ENCODE assay signal across 20 mouse cellular contexts in the genomic region with DNA sequence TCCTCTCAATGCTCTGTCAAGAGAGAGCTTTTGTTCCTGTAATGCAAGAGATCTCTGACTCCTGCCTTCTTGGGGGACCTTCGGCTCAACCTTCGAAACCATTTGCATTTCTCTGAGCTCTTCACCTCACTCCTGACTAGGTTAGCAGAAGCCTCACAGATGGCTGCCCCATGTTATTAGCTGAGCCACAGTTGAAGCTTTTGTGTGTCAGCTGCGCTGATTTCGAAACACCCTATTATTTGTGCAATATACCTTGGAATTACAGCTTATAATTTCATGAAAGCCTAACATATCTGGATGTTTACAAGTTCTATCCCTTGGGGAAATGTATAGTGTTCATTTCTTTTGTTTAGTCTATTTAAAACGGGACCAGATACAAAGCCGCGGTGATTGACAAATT.
A peak's percentile ranks its signal among the peaks of the same experiment; 100 is the strongest.
DNase-seq lines count a peak whose midpoint lies in the region; ATAC-seq and TF ChIP-seq lines count a peak whose summit lies in the region.
"Had no signal": no experiment of that assay in that cellular context is flagged by ENCODE, and none has a peak within 500 bp of the region (broad histone marks: within the 10 kb centered on the region; RNA-seq: fewer than 3 reads in every experiment).

No protein-coding gene starts in this region.

- no peak overlapping the region for H3K4me3 ChIP-seq in forebrain, embryonic 14.5 days (ENCODE audit: low read depth, low read length)
- no peak overlapping the region for H3K4me3 ChIP-seq in forebrain, embryonic 13.5 days
- H3K4me3 ChIP-seq in layer of hippocampus, adult 2 months: no peak overlapping the region

- no peak overlapping the region for H3K4me2 ChIP-seq in forebrain, embryonic 14.5 days (ENCODE audit: low read length)
- no peak overlapping the region for H3K4me2 ChIP-seq in forebrain, embryonic 13.5 days

- H3K9me3 ChIP-seq in forebrain, embryonic 14.5 days (replicated peaks; ENCODE audit: control insufficient read depth, low read length): no peaks in the 10 kb centered on the region
- H3K9me3 ChIP-seq in forebrain, embryonic 13.5 days (replicated peaks): no peaks in the 10 kb centered on the region
- H3K9me3 ChIP-seq: G1E had no signal

- peak; percentile 40 for DNase-seq in forebrain, embryonic 14.5 days (ENCODE audit: low spot score)
- DNase-seq in layer of hippocampus, adult 2 months (ENCODE audit: low spot score in 2 of 2): no peak
- DNase-seq in layer of hippocampus, postnatal 36 days: no peak
- peak; percentile 61 for DNase-seq in brain, embryonic 14.5 days (ENCODE audit: low read depth)
- DNase-seq in natural killer cell, adult 2 months (ENCODE audit: low spot score in 2 of 2): no peak
- DNase-seq: adrenal gland, adult 8-10 months; adrenal gland, postnatal 10 days; adrenal gland, postnatal 14 days; adrenal gland, postnatal 25 days; adrenal gland, postnatal 36 days; B cell, adult 2 months; cerebellum, adult 11 months; cerebellum, adult 11-12 months; cerebellum, adult 18-20 months; cerebellum, adult 2 months had no signal

- H3K9ac ChIP-seq in forebrain, embryonic 14.5 days (ENCODE audit: low read length): no peak overlapping the region
- no peak overlapping the region for H3K9ac ChIP-seq in forebrain, embryonic 13.5 days

- TF ChIP-seq POLR2A in brain, embryonic 14.5 days (IDR thresholded peaks at IDR 0.05; ENCODE audit: borderline replicate concordance, extremely low read depth, insufficient read depth, insufficient read length, poor library complexity, severe bottlenecking): no peak

- no peaks in the 10 kb centered on the region for H3K27me3 ChIP-seq in forebrain, embryonic 14.5 days (replicated peaks; ENCODE audit: control insufficient read depth, insufficient read depth, low read length)
- H3K27me3 ChIP-seq in forebrain, embryonic 13.5 days: peaks cover 36% of the 10 kb centered on the region

- TF ChIP-seq CTCF in layer of hippocampus, adult 2 months (conservative IDR thresholded peaks at IDR 0.05): no peak
- TF ChIP-seq CTCF in brain, embryonic 14.5 days (IDR thresholded peaks at IDR 0.05; ENCODE audit: borderline replicate concordance, extremely low read depth, insufficient read depth, insufficient read length): no peak

- 53% methylated on average over 7 of the region's 7 CpGs for WGBS in forebrain, embryonic 14.5 days
- 59% methylated on average over 7 of the region's 7 CpGs for WGBS in forebrain, embryonic 13.5 days

- no peak overlapping the region for H3K27ac ChIP-seq in forebrain, embryonic 14.5 days (ENCODE audit: low read depth, low read length)
- H3K27ac ChIP-seq in forebrain, embryonic 13.5 days: no peak overlapping the region
- H3K27ac ChIP-seq in layer of hippocampus, adult 2 months: peak overlapping the region; percentile 49; the same call in 1 of the 2 replicates

- H3K4me1 ChIP-seq in forebrain, embryonic 14.5 days (ENCODE audit: control insufficient read depth, insufficient read depth, low read length): peaks cover 26% of the 10 kb centered on the region
- H3K4me1 ChIP-seq in forebrain, embryonic 13.5 days: peaks cover 42% of the 10 kb centered on the region

- no peak for ATAC-seq in forebrain, embryonic 14.5 days
- no peak for ATAC-seq in forebrain, embryonic 13.5 days
- ATAC-seq: activated CD4-positive, CD25-positive, alpha-beta regulatory T cell, adult 4 months; CD4-positive, CD25-positive, alpha-beta regulatory T cell, adult 4 months; Patski had no signal

- no peaks in the 10 kb centered on the region for H3K36me3 ChIP-seq in forebrain, embryonic 14.5 days (ENCODE audit: control insufficient read depth, insufficient read depth, low read length)
- no peaks in the 10 kb centered on the region for H3K36me3 ChIP-seq in forebrain, embryonic 13.5 days (ENCODE audit: poor library complexity, severe bottlenecking)
- H3K36me3 ChIP-seq: G1E had no signal

Comparison
In these comparisons a context has a peak if more than half of its experiments do, and no peak if none do; other contexts are left out.
1. DNase-seq: peak in forebrain, embryonic 14.5 days (single experiment) and brain, embryonic 14.5 days (single experiment); none in layer of hippocampus, adult 2 months (0 of 2), layer of hippocampus, postnatal 36 days (0 of 2) and natural killer cell, adult 2 months (0 of 2).